Mouse (Mus musculus): ENCODE data around the gene Trim9.

The Trim9 gene

DNA sequence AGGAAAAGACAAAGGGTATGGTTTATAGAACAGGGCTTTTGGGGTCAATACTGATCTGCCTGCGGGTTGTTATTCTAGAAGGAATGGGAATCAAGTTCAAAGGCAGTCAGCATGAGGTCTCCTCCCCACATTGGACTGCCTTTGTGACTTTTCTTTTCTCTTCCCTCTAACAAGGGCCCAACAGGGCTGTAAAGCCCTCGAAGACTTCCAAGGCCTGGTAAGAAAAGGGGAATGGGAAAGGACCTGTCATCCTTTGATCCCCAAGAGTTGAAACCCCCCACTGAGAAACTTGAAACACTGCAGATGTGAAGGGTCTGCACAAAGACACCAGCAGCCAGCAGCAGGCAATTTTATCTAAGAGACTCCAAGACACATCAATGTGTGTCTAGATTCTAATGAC, 21.0 kb downstream of the Trim9 start:
- no peak for DNase-seq (ENCODE audit: low read depth, low spot score)

DNA sequence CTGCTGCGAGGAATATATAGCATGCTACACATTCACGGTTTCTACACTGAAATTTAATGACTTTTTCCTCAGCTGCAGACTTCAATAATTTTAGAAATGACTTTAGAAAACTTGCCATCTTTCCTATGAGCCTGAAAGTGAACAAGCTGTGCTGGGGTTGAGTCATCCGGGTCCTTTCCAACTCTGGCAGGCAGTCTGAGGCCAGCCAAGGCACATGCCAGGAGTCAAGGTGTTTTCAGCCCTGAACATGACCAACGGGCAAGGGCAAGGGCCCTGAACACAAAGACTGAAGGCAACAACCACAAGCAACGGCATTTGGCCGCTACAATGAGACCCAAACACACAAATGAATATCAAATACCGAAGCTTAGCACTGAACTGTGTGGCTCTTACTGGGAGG, 21.6 kb downstream of the Trim9 start:
- no peak for DNase-seq (ENCODE audit: low read depth, low spot score)

- no peak for DNase-seq (ENCODE audit: low read depth, low spot score)
Observed at GRCm38 (mm10) chr12:70322790-70323189, 24.6 kb downstream of the Trim9 start.

DNA sequence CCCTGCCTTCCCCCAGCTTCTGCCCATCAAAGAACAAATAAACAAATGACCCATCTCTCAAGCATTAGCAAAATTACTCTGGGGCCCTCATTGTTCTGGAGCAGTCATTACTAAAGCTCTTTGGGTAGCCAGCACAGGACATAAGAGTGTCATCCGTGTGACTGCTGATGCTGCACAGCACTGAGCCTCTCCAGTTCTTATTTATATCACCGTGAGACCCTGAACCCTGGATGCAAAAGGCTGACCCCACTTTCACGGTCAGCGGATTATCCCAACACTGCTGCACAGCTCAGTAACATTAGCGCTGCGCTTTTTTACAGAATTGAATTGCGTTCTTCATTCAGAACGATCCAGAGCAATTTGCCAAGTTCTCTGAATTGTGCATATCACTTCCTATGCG, 31.3 kb downstream of the Trim9 start:
- no peak for DNase-seq (ENCODE audit: low read depth, low spot score)

- no peak for DNase-seq (ENCODE audit: low read depth, low spot score)
Observed at GRCm38 (mm10) chr12:70307881-70308280, 39.5 kb downstream of the Trim9 start.

DNA sequence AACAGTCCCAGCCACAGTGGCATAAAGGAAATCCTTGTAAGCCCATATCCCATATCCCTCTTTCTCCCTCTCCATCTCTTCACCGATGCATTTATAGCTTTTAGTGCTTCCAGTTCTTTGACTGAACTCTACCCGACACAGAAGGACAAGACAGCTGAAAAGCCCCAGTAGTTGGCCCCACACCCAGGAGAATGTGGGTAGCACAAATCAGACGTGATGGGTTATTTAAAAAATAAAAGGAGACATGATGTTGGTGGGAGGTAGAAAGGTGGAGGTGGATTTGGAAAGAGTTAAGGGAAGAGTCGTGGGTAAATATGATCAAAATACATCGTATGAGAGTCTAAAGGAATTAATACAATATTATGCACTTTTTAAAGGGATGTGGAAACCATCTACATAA, 40.4 kb downstream of the Trim9 start:
- no peak for DNase-seq (ENCODE audit: low read depth, low spot score)

DNA sequence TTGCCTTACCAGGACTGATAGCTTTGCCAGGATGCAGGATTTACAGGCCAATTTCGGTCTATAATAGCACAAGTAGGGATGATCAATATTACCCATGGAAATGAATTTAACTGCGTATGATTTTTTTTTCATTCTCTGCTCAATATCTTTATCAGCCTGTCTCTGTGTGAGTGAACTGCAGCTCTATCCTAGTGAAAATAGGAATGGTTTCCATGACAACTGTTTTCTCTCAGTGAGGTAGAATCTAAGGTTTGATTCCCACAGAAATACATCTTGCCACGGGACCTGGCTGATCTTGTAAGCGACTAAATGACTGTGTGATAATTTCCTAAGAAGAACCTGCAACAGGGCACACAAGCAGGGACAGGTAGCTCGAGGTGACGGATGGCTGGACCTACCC, 43.4 kb downstream of the Trim9 start:
- DNase-seq (ENCODE audit: low read depth, low spot score) = no peak

GRCm38 (mm10) chr12:70303525-70303924, 43.9 kb downstream of the Trim9 start:
- no peak for DNase-seq (ENCODE audit: low read depth, low spot score)

DNA sequence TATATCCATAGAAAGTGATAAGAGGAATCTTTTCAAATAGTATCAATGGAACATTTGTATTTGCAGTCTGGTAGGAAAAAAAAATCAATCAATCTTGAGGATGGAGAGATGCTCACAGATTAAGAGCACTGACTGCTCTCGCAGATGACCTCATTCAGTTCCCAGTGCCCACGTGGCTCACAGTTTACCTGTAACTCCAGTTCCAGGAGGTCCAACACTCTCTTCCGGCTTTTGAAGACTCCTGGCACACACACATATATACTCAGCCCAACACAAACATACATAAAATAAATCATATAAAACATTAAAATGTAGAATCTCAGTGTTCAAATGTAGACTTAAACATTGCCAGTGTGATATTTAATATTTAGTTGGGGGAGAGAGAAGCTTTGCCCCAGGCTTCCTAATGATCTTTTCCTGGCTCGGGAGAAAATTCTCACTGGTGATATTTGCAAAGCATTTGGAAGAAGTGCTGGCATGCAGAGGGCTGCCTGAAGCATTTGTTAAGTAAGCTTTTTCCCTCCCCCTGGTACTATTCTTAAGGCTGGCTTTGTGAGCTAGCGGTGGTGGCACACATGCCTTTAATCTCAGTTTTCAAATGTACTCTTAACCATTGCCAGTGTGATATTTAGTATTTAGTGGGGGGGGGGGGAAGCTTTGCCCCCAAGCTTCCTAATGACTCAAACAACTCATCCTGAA, 45.2 kb downstream of the Trim9 start:
- DNase-seq (ENCODE audit: low read depth, low spot score) = no peak

- no peak for DNase-seq (ENCODE audit: low read depth, low spot score)
Observed at GRCm38 (mm10) chr12:70293927-70294684, 53.3 kb downstream of the Trim9 start.

DNA sequence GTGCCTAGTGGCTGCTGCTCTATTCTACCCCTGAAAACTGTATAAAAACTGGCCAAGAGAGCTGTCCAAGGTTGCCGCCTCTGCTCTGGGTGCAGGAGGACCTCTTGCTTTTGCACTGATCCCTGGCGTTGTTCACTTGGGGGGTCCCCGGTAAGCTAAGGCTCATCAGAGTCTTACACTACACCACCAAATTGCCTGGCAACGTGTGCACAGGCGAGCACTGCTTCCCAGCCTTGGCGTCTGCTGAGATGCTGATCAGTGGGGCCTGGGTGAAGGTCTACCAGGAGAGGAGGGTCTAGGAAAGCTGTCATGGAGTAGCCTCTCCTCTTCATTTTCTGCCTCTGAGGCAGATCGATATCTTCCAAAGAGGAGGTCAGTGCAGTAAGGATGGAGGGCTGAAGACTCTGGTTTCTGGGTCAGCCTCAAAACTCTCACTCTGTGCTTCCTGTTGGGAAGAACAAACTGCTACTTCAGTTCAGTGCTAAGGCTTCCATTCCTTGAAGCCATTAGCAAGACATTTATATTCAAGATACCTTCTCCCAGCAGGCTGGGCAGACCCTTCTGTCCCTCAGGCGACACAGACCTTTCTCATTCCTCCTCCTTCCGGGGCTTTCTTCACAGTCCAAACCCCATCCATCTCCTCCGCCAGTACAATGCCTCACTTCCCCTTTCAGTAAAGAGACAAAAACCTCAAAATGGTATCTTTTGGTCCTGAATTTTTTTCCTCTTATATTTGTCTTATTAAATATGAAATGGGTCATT, 54.1 kb downstream of the Trim9 start:
- DNase-seq (ENCODE audit: low read depth, low spot score) = no peak

DNA sequence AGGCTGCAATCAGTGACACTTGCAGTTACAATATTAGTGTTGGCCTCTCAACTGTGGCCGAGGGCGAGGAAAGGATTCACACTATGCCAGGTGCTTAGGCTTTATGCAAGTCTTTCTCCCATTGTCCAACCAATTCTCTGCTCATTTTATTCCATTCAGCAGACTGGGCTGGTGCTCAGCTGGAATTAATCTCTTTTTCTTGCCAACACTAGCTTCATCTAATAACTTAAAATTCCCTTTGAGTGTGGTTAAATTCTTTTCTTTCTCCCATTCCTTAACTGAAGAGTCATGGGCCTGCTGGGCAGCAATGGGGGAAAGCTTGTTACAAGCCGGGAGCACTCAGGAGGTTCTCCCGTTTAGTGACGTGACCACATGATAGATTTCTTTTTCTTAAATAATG, 61.9 kb downstream of the Trim9 start:
- DNase-seq (ENCODE audit: low read depth, low spot score) = no peak

- DNase-seq (ENCODE audit: low read depth, low spot score) = no peak
Observed at GRCm38 (mm10) chr12:70284979-70285378, 62.4 kb downstream of the Trim9 start.

DNA sequence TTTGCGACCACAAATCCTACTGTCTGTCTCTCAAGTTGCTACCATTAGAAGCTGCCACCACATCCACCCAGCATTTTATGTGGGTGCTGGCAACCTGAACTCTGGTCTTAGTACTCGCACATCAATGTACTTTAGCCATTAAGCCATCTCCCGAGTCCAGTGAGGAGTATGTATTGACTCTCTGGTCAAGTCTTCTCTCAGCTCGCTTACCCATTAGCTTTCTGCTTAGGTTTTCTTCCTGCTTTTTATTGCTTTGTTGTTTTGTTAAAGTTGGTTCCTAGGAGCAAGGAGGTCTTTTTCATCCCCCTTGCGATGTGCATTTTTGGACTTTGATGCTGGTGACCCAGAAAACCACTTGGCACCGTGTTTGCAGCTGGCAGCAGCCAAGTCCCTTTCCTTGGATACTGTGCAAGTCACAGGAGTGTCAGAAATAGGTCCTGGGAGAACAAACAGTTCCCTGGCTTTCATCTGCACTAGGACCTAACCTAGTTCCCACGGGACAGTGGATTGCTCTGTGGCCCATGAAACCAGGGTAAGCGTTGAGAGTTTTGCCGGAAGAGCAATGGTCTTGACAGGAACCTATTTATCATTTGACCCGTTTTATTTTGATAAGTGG, 64.2 kb downstream of the Trim9 start:
- DNase-seq (ENCODE audit: low read depth, low spot score) = no peak

- no peak for DNase-seq (ENCODE audit: low read depth, low spot score)
Observed at GRCm38 (mm10) chr12:70280930-70281329, 66.5 kb downstream of the Trim9 start.

GRCm38 (mm10) chr12:70280381-70280780, 67.0 kb downstream of the Trim9 start:
- DNase-seq (ENCODE audit: low read depth, low spot score) = no peak

- no peak for DNase-seq (ENCODE audit: low read depth, low spot score)
Observed at GRCm38 (mm10) chr12:70277071-70277939, 70.1 kb downstream of the Trim9 start.

GRCm38 (mm10) chr12:70269724-70270123, 77.7 kb downstream of the Trim9 start:
- no peak for DNase-seq (ENCODE audit: low read depth, low spot score)

DNA sequence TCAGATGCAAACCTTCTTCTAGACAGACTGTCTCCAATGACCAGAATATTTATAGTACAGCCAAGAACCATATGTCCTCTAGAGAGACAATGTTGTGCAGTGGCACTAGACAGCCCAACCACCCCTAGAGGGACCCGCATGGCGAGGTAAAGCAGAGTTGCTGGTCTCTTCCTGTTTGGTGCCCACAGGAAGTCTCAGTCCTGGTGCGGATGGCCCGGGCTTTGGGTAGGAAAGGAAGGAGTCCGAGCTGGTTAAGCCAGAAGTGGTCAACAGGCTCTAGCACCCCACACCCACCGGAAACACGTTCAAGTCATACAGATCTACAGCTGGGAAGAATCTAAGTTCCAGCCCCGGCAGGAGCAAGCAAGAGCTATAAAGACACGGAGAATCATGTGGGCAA, 80.1 kb downstream of the Trim9 start:
- DNase-seq (ENCODE audit: low read depth, low spot score) = no peak

- no peak for DNase-seq (ENCODE audit: low read depth, low spot score)
Observed at GRCm38 (mm10) chr12:70266494-70266931, 80.9 kb downstream of the Trim9 start.

GRCm38 (mm10) chr12:70263721-70264120, 83.7 kb downstream of the Trim9 start:
- no peak for DNase-seq (ENCODE audit: low read depth, low spot score)

All from c-Kit-negative CD71-positive TER-119-positive erythroid progenitor cells, embryonic 14.5 days (primary cell).